Mouse (Mus musculus) heart, postnatal 14 days (tissue): ENCODE data around the gene Exoc2. TPM values are rescaled to one million over a fixed set of nuclear protein-coding genes. Genes with fewer than 3 reads are reported as not detected.

ENCODE experiments used
- DNase-seq, 2 experiments: peaks; one replicate each; pipeline ENCODE4 v3.0.0; 2021 to 2022
- intact Hi-C: fragments of 180-260 bp; cut with DNase I; formaldehyde crosslinking; loops from one replicate; pipeline ENCODE4 v1.15.1; 2025
- total RNA-seq, 2 experiments: library from RNA; stranded (reverse); gene quantifications; 2 replicates each; pipeline ENCODE4 v1.2.3; 2021

The Exoc2 gene
- total RNA-seq, 2 experiments from 2014 or later = 16.4 to 17.3 TPM

DNA sequence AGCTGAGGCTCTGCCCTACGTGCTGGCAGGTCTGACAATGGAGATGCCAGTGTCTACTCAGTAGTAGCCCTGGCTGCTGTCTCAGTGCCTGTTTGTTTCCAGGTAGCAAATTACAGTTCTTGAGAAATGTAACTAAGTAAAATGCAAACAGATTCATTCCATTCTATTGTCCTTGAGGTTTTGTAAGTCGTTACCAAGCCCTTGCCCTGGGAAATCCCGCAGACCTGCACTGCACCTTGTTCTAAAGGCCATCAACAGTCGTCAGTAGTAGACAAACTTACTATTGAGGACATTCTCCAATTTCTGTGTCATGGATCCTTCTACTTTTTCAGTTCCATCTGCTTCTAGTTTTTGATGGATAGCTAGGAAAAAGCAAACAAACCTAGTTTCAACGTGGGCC is 63.0 kb downstream of the Exoc2 start:
- intact Hi-C loops = no loop called here
- no peak for DNase-seq

DNA sequence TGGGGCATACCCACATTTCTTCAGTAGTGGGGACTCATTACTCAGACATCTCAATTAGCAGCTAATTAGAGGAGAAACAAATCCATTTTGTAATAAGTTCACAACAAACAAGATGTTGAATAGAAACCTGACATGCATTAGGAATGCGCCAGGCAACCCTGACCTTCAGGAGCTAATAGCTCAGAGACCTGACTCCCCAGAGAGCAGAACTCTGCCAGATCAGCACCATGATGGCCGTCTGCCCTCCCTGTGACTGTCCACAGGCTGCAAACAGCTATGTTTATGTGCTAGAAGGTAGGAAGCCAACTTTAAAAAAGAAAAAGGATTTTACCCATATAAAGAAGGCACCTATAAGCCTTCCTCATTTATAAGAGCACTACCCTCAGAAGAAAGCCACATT is 71.6 kb downstream of the Exoc2 start:
- no peak for DNase-seq
- intact Hi-C loops = loop anchor here (5.0 kb wide), 1 partner anchor 180 kb away; no protein-coding TSS in a partner anchor

- peak in 1 of 2 experiments; percentile 15 for DNase-seq
- intact Hi-C loops = loop anchor here (5.0 kb wide), 1 partner anchor 181 kb away; no protein-coding TSS in a partner anchor
Observed at GRCm38 (mm10) chr13:30901387-30902041, 72.4 kb downstream of the Exoc2 start.

DNA sequence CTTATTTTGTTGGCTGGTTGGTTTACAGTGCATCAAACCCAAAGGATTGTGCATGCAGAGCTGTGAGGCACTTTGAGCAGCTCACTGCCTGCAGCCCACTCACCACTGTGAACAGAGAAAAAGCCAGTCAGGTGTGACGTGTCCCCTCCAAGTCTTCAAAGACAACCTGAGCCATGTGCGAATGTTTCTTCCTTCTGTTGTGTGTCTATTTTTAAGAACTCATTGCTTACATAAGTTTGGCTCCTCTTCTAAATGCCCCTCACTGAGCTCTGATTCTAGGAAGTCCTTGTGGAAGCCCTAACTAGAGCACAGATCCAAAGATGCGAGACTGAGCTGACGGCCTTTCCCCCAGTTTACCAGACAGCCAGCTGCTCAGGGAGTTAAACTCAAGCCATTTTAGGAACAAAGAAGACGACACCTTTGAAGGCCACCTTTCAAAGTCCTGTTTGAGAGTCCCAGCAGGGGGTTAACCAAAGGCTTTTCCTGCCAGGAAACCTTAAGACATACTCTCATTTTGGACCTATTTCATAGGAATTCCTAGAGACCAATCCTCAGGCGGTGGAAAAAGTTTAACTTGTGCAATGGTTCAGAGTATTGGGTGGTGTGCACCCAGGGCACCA is 79.8 kb downstream of the Exoc2 start:
- intact Hi-C loops = no loop called here

DNA sequence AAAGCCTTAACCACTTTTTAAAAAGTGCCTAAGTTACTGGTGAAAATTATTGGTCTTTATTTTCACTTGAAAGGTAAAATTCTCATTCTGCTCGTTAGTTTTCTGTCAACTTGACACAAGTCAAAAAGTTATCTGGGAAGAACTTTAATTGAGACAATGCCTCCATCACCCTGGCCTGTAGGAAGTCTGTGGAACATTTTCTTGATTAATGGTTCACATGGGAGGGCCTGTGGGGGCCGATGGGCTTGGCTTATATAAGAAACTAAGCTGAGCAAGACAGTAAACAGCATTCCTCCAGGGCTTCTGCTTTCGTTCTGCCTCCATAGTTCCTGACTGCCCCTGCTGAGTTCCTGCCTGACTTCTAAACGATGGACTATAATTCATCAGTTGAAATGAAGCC is 81.6 kb downstream of the Exoc2 start:
- no peak for DNase-seq
- intact Hi-C loops = no loop called here

More for the DNA sequence above, 79.8 kb downstream of the Exoc2 start:
- no peak for DNase-seq

DNA sequence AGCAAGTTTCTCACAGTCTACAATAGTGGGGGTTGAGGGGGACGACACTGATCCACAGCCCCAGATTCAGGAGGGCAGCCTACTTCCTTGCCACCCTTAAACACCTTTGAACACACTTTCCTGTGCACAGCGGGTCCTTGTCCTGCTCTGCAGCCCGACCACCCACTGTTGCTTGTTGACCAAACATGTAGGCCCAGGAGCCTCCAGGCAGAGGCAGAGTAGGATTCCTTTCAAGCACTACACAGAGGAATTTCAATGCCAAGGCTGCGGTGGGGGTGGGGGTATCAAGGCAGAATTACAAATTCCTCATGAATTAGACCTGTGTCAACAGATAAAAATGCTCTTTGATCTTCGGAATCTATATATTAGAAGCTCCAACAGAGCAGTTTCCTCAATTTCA is 82.7 kb downstream of the Exoc2 start:
- no peak for DNase-seq
- intact Hi-C loops = no loop called here

DNA sequence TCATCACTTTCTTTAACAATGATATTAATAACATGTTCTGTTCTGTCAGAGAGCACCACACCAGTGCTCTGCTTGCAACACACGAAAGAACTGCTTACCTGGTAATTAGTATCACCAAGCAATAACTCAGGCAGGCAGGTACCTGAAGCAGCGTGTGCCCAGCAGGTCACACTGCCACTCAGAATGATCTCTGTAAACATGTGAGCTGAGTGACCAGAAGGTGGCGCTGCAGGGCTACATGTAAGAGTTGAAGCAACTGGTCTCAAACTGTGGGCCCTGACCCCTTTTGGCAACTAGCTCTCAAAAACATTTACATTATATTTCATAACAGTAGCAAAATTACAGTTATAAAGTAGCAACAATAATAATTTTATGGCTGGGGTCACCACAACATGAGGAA is 85.4 kb downstream of the Exoc2 start:
- intact Hi-C loops = loop anchor here (2.0 to 10.0 kb wide), 3 partner anchors 92 to 729 kb away; no protein-coding TSS in a partner anchor
- DNase-seq = peak; percentile 71 to 81

GRCm38 (mm10) chr13:30880310-30880709 is 93.6 kb downstream of the Exoc2 start:
- intact Hi-C loops = loop anchor here (10.0 kb wide), 1 partner anchor 316 kb away; no protein-coding TSS in a partner anchor
- no peak for DNase-seq

DNA sequence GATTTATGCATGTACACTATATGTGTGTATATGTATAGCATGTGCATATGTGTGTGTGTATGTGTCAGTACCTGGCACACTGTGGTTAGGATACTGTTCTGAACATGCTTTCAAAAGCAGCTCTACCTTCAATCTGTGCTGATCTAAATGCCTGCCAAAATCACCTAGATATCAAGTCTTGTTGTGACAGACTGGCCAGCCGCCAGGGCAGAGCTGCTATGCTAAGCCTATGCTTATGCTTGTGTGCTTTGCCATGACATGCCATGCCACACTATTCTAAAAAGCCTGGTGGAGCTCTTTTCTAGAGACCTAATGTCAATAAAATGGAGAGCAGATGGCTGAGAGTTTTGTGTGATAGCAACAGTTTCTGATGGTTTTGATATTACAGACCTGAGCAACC is 94.0 kb downstream of the Exoc2 start:
- no peak for DNase-seq
- intact Hi-C loops = loop anchor here (10.0 kb wide), 1 partner anchor 315 kb away; no protein-coding TSS in a partner anchor

- intact Hi-C loops = no loop called here
- no peak for DNase-seq
Observed at GRCm38 (mm10) chr13:30875825-30876224, 98.1 kb downstream of the Exoc2 start.

DNA sequence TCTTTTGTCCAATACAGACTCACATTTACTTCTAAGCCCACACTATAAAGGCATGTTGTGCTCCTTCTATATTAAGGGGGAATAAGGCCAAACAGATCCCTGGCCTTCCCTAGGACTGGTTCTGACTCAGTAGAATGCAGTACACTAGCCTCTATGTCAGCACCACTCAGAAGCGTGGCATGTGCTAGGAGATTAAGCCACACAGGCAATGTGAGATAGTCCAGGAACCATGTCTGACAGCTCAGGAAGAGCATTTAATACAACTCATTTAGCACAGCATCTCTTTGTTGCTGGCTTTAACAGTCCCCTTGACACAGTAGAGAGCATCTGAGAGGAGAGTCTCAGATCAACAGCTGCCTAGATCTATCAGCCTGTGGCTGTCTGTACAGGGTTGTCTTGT is 100.4 kb downstream of the Exoc2 start:
- no peak for DNase-seq
- intact Hi-C loops = no loop called here

DNA sequence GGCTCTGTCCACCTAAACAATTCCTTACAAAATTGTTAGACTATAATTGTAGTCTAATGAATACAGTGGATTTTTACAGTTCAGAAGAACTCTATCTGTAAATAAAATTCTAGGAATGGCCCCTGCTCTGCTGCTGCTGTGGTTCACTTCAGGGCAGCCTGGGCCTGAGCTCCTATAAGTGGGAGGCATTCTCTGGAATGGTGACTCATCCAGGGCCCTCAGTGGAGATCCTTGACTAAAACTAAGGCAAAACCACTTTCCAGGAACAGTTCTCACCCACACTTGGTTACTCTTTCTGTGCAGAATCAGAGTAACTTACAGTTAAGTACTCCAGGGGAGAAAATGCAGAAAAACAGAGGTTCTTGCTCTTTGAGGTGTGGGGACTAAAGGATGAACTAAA is 108.4 kb downstream of the Exoc2 start:
- intact Hi-C loops = no loop called here
- DNase-seq = no peak

GRCm38 (mm10) chr13:30864042-30864441 is 109.9 kb downstream of the Exoc2 start:
- intact Hi-C loops = no loop called here
- no peak for DNase-seq

GRCm38 (mm10) chr13:30858421-30858820 is 115.5 kb downstream of the Exoc2 start:
- no peak for DNase-seq

DNA sequence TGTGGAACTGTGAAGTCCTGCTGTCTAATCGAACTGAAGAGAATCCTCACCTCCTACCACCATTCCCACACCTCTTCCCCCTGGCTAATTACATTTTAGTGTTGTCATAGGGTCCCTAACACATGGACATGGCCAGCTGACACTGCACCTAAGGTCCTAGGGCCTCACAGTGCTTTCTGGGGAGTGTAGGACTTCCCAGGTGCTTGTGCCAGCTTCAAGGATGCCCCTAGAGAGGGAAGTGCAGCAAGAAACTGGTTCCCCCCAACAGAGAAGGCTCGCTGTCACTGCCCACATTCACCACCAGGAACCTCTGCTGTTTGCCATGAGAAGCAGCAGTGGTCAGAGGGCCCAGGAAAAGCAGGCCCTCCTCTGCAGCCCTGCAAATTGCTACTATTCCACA is 123.2 kb downstream of the Exoc2 start:
- DNase-seq = no peak
- intact Hi-C loops = no loop called here

More at GRCm38 (mm10) chr13:30858421-30858820, 115.5 kb downstream of the Exoc2 start:
- intact Hi-C loops = no loop called here

DNA sequence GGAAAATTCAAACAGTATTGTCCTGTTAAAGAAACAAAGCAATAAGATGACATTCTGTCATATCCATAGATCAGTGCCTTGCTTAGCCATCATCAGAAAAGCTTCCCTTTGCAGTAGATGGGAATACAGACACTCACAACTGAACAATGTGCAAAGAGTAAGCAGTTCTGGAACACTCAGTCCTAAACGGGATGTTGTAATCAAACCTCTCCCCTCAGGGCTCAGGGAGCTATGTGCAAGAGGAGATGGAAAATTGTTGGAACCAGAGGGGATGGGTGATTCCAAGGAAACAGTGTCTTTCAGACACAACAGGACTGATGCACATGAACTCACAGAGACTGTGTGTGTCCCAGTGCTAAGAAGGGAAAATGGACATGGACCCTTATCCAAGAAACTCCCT is 125.9 kb downstream of the Exoc2 start:
- DNase-seq = no peak
- intact Hi-C loops = no loop called here

DNA sequence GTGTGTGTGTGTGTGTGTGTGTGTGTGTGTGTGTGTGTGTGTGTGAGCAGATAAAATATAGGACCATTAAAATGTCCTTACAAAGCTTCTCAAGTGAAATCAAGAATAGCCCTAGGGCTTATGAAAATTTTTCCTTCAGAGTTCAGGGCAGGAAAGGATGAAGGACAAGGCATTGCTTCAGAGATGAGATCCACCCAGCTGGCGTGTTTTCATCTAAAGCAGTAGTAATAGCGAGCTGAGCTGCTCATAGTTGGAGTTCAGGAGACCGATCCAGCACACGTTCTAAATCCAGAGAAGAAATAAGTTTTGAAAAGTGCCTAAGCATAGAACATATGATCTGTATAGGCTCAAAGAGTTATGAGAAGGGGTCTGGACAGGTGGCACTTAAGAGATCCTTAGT is 127.4 kb downstream of the Exoc2 start:
- DNase-seq = no peak
- intact Hi-C loops = no loop called here

DNA sequence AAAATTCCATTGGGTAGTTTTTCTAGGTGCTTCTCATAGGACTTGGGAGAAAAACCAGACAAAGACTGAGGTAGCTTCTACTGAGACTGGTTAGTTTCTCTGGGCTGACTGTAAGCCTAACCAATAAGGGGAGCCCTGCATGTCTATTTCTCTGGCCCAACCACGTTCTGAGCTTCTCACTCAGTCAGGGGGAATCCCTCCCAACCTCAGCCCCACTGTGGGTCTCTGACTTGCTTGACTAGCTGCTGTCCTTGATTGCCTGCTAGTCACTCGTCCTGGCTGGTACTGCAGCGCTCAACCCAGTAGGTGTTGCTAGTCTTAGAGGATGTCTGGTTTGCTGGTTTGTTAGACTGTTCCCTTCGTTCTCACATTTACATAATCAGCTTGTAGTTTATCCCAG is 130.8 kb downstream of the Exoc2 start:
- intact Hi-C loops = no loop called here

GRCm38 (mm10) chr13:30841843-30842242 is 132.1 kb downstream of the Exoc2 start:
- intact Hi-C loops = no loop called here

More for the DNA sequence above, 130.8 kb downstream of the Exoc2 start:
- DNase-seq = no peak

GRCm38 (mm10) chr13:30841306-30841705 is 132.6 kb downstream of the Exoc2 start:
- no peak for DNase-seq
- intact Hi-C loops = no loop called here

More at GRCm38 (mm10) chr13:30841843-30842242, 132.1 kb downstream of the Exoc2 start:
- DNase-seq = no peak

DNA sequence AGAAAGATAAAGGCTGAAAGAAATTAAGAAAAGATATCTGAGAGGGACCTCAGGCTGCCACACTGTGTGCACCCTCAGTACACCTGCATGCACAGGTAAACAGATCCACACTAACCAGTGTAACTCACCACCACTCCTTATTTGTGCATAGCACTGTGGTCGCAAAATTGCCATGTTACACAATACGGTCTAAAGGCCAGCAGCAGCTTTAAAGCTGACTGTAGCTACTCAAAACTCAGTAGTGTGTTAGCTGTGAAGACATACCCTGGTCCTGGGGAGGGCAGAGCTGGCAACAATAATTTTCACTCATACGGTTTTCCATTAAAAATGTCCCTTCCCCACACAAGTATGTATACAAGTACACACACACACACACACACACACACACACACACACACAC is 133.2 kb downstream of the Exoc2 start:
- intact Hi-C loops = no loop called here
- DNase-seq = no peak

DNA sequence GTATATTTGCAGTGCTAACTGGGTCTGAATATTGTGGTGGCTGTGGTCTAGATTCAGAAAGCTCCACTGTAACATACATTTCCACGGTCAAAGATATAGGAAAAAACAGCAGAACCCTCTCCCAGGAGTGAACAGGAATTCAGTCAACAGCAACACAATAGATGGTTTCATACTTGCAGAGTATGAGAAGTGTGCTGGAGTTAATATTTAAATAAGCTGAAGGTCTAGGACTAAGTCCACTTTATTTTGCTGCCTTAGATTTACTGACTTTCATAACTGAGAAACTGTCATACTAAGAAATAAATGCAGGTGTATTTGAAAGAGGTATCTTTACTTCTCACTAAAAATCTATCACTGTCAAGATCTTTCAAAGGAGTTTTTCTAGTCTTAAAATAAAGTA is 137.6 kb downstream of the Exoc2 start:
- DNase-seq = no peak
- intact Hi-C loops = no loop called here
